Mouse (Mus musculus) adrenal gland, postnatal 0 days (tissue): ENCODE results near the gene Olfr288. TPM values are rescaled to one million over a fixed set of nuclear protein-coding genes. Genes with fewer than 3 reads are reported as not detected.

ENCODE experiments used
- polyA plus RNA-seq: library from polyadenylated mRNA; unstranded; fragments of >200 nt; fragmentation: Nextera tagmentation; extraction: Ambion mirVana; gene quantifications from 2 replicates; pipeline ENCODE4 v1.2.1, GENCODE M21; 2015

The Olfr288 gene
- polyA plus RNA-seq, result not detected in 2 replicates

GRCm38 (mm10) chr15:98195442-98195841 is at the start of gene Olfr288:
Gene Olfr288, minus strand, starts transcription at chr15:98195542.

GRCm38 (mm10) chr15:98234350-98234749 is 39.0 kb upstream of the Olfr288 start, which contains the start of gene Olfr286:
Gene Olfr286, minus strand, starts transcription at chr15:98234450.

DNA sequence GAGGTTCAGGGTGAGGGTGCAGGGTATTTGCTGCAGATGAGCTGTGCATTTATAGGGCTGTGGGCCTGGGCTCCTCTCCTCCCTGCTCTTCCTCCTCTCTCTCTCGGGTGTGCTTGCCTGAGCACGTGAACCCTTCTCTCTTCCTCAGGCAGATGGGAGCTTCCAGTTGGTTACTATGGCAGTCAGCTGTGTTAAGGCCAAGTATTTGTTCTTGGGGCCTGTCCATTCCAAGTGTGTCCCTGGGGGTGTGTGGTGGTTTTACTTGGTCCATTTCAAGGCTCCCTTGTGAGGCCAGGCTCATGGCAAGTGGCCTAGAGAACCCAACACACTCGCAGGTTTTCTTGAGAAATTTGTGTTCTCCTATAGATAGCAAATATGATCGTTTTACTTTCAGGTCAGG is 25.5 kb upstream of the Olfr288 start, which contains the start of the genes Gm44579 and Olfr287:
Gm44579 (minus strand) TSS at position 101 of the 400 bp plus-strand sequence.
Olfr287 (minus strand) TSS at position 180 of the 400 bp plus-strand sequence.

DNA sequence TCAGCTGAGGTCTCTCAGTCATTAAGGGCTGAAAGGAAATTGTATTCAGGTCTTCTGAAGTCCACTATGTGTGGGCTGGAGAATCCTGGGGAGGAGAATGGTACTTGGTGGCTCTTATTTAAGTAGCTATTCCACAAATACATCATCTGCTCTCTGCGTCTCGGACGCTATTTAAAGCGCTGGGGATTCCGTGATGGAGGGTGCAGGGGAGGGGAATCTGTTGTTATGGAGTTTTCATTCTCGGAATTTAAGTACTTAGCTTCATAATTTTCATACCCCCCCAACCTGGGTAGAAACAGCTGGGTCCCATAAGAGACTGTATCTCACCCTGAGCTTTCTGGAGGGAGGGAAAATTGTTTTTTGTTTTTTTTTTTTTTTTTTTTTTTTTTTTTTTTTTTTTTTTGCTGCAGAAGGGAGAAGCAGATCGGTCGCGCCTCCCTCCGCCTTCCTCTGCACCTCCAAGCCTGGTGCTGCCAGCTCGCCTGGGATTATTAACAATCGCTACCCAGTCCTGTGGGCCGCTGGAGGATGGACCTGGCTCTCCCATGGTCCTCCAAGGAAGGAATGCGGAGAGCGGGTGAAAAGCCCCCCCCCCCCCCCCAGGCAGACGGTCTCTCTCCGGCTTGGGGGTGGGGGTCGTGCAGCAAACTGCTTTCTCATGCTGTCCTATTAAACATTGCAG is 28.2 kb downstream of the Olfr288 start, which contains the start of gene Ccdc184:
Ccdc184 (plus strand) TSS at position 196 of the 682 bp plus-strand sequence.

DNA sequence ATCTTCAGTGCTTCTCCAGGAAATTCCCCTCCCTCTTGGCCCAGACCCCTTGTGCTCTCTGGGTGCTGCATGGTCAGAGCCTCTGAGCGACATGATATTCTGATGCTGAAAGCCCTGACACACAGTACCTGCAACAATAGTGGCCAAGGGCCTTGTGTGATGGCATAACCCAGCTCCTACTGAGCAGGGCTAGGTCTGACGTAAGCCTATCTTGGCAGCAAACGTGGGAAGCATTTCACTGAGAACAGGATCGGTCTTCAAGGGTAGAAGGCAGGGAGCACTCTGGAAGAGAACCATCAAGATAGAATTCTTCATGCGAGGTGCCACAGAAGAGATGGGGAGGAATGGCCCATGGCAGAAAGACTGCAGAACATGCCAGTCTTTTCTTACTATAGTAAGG is 29.8 kb downstream of the Olfr288 start, which contains the start of gene Asb8:
Asb8 (minus strand) TSS at position 101 of the 400 bp plus-strand sequence.

Other genes with a start within 250 kb of the Olfr288 start
- gene Tmem106c, start 231.3 kb downstream of the Olfr288 start, polyA plus RNA-seq, result 69.5 and 101 TPM in 2 replicates
- 0.41 and 2.5 TPM in 2 replicates for gene Col2a1, start 190.8 kb downstream of the Olfr288 start, polyA plus RNA-seq
- 27.5 and 33.3 TPM in 2 replicates for gene Pfkm, start 103.0 kb downstream of the Olfr288 start, polyA plus RNA-seq
- 9.5 TPM in 2 replicates for gene Senp1, start 101.8 kb downstream of the Olfr288 start, polyA plus RNA-seq
- 24.4 and 38.5 TPM in 2 replicates for gene Asb8, start 29.9 kb downstream of the Olfr288 start, polyA plus RNA-seq
- gene Ccdc184, start 28.4 kb downstream of the Olfr288 start, polyA plus RNA-seq, result 2.5 and 6.1 TPM in 2 replicates
- gene Gm44579, start 25.4 kb upstream of the Olfr288 start, polyA plus RNA-seq, result not detected in 2 replicates
- gene Olfr287, start 25.5 kb upstream of the Olfr288 start, polyA plus RNA-seq, result not detected in 2 replicates
- gene Olfr286, start 38.9 kb upstream of the Olfr288 start, polyA plus RNA-seq, result not detected in 2 replicates
- not detected in 2 replicates for gene H1fnt, start 61.8 kb upstream of the Olfr288 start, polyA plus RNA-seq
- gene Zfp641, start 100.6 kb upstream of the Olfr288 start, polyA plus RNA-seq, result 1.4 and 2.1 TPM in 2 replicates
- not detected in 2 replicates for gene Olfr285, start 121.8 kb upstream of the Olfr288 start, polyA plus RNA-seq
- not detected in 2 replicates for gene Olfr284, start 145.4 kb upstream of the Olfr288 start, polyA plus RNA-seq
- gene Olfr283, start 185.4 kb upstream of the Olfr288 start, polyA plus RNA-seq, result not detected in 2 replicates
- gene Olfr282, start 235.7 kb upstream of the Olfr288 start, polyA plus RNA-seq, result not detected in 2 replicates